Mouse (Mus musculus) CD4-positive, CD25-positive, alpha-beta regulatory T cell, adult 4 months (primary cell): Measurements from ENCODE around the gene Csmd2. TPM values are rescaled to one million over a fixed set of nuclear protein-coding genes. Genes with fewer than 3 reads are reported as not detected.

ENCODE experiments used
- ATAC-seq: one replicate; pipeline ENCODE4 v1.8.0; 2017
- polyA plus RNA-seq, 2 experiments: library from polyadenylated mRNA; unstranded; fragments of 100-300 nt; shearing (Covaris generic); gene quantifications; one replicate each; pipeline ENCODE4 v1.2.1; 2017

Csmd2 gene
- polyA plus RNA-seq, 2 experiments from 2014 or later = not detected

DNA sequence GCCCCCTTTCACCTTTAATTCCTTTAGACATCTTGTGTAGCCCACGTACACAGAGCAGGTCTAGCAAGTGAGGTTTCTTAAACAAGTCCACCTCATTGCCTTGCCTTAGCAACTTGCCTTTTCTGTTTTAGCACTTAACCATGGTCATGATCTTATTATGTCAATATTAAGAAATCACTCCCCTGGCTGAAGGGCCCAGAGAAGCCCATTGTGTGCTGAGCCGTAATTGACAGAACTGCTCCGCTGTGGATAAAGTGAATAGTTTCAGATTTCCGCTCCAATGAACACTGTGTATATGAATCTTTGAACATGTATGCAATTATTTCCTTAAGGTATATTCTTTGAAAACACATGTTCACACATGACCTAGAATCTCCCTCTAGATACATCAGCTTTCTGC is 434.8 kb downstream of the Csmd2 start:
- ATAC-seq = no peak

DNA sequence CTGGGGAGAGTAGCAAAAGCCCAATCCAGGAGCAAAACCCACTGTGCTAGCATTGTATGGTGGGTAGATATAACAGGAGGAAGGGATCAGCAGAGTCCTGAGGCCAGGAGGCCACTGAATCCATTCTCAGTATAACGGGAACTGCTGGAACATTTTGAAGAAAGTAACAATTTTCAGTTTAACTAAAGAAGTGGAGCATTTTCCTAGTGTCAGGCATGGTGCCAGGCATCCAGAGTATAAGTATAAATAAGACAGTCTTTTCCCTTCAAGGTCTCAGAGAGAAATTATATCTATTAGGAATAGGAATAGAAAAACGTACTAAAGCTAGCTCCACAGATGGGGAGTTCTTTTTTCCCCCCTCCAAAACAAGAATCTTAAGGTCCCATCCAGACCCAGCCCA is 437.7 kb downstream of the Csmd2 start:
- no peak for ATAC-seq

DNA sequence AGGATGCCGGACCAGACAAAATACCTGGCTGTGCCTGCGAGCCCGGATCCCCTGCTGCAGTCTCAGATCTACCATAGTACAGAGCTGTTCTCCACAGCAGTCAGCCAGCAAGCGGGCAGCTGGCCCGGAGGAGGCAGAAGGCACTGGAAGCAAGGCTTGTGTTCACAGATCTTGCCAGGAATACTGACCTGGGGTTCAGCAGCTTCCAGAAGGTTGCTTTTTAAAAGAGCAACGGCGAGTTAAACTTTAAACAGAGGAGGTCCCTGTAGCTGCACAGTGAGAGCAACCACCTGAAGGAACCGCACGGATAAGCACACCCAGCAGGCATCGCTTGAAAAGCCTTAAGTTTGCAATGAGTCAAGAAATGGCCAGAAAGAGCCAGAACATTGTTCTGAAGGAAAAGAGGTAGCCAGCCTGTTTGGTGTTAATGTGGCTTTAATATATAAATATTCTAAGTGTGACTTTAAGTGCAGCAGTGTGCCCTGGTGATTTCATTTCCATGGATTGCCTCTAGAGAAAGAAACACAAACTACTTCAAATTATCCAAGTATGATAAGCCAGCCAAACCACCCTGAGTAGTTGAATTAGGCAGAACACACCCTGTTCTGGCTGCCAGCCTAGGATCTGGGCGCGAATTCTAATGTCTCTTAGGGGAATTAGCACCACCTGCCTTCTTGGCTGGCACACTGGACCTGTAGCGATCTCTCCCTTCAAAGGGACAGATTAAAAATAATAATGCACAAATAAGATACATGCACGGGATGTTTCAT is 439.8 kb downstream of the Csmd2 start:
- no peak for ATAC-seq

DNA sequence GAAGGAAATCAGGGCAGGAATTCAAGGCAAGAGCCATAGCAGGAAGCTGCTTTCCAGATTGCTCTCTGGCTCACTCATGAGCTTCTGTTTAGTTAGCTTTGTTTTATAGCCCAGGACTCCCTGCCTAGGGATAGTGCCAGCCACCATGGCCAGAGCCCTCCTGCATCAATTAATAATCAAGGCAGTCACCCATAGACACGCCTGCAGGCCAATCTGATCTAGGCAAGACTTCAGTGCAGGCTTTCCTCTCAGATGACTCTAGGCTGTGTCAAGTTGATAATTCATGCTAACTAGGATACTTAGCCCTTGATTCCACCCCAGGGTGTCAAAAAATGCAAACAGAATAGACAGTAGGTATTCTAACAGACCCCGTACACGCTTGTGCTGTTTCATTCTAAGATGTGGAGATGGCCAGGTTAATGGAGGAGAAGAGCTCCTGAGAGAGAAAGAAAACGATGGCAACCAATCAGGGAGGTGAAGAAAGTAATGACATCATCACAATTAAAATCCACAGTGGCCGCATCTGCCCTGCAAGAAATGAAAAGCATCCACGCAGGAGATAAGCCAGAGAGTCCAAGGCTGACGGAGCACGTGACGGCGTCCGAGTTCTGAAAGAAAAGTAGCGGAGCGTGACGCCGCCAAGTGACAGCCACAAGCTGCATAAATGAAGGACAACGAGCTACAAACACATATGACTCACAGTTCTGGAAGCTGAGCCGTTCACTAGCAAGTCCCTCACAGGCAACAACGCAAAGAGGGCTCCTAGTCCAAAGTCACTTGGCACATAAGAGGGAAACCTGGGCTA is 440.8 kb downstream of the Csmd2 start:
- no peak for ATAC-seq

- ATAC-seq = no peak
Observed at GRCm38 (mm10) chr4:128429591-128429990, 441.9 kb downstream of the Csmd2 start.

DNA sequence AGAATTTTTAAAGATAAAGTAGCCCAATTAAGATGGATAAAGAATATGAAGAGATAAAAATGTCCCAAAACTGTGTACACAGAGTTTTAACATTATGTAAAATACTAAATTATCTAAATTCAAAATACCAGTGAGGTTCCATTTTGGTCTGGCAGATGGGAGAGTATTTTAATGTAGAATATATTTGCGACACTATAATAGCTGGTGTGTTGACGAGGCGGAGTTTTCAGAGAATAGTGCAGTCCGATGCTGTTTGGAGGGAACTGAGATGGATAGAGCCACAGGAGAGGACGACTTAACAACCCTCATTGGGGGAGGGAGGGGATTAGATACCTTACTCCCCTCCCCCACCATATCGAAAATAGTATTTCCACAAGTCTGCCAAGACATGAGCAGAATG is 452.9 kb downstream of the Csmd2 start:
- ATAC-seq = no peak

DNA sequence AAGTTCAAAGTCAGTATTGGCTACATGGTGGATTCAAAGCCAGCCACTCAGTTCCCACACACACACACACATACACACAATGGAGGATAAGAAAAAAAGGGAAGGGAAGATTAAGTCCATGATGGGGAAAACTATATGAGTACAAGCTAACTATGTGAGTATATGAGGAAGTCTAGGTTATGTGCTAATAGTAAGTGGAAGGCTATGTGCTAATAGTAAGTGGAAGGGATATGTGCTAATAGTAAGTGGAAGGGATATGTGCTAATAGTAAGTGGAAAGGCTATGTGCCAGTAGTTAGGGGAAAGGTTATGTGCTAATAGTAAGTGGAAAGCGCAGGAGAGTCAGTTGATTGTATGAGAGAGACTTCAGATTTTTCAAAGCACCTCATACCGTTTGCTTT is 453.6 kb downstream of the Csmd2 start:
- ATAC-seq = no peak

DNA sequence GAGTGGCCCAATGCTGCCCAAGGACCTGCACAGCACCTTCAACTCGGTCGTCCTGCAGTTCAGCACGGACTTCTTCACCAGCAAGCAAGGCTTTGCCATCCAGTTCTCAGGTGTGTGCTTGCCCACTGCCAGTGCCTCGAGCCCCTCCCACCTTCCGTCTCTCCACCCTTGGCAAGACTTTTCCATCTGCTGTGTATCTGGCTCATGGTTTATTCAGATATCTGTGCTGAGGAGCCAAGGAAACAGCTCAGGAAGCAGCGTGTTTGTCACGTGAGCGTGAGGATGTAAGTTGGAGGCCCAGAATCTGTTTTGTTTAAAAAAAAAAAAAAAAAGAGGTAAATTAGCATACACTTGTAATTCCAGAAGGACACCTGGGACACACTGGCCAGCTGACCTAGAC is 455.1 kb downstream of the Csmd2 start:
- ATAC-seq = no peak

- ATAC-seq = no peak
Observed at GRCm38 (mm10) chr4:128445514-128446260, 458.0 kb downstream of the Csmd2 start.

GRCm38 (mm10) chr4:128448831-128449431 is 461.3 kb downstream of the Csmd2 start:
- ATAC-seq = no peak

DNA sequence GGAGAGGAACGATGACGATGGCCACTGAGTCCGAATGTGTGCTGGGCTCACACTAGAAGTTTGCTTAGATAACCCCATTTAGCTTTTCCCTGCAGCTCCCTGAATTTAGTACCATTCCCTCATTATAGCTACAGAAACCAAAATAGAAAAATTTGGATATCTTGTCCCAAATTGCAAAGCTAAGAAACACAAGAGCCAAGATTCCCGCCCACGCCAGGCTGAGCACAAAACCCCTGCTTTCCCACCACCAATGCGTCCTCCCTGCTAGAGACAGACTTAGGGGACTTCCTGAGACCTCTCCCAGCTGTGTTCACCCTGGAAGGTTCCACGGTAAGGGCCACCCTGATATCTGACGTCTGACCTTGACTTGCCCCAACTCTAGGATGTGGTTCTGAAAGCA is 462.5 kb downstream of the Csmd2 start:
- ATAC-seq = no peak

GRCm38 (mm10) chr4:128450974-128451373 is 463.3 kb downstream of the Csmd2 start:
- ATAC-seq = no peak

GRCm38 (mm10) chr4:128451383-128451794 is 463.7 kb downstream of the Csmd2 start:
- ATAC-seq = no peak

DNA sequence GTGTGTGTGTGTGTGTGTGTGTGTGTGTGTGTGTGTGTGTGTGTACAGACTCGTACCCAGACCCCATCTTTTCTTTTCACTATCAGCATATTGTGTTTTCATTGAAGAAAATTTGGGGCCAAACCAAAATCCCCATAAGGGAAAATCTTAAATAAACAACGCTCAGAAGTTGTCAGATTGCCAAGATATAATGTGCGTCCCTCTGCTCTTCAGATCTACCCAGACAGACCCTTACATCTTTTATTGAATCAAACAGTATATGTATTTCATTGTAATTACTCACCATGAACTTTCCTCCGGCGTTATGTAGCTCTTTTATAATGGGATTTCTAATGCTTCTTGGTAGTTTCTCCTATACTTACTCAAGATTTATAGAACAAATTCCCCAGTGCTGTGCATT is 479.1 kb downstream of the Csmd2 start:
- ATAC-seq = no peak

DNA sequence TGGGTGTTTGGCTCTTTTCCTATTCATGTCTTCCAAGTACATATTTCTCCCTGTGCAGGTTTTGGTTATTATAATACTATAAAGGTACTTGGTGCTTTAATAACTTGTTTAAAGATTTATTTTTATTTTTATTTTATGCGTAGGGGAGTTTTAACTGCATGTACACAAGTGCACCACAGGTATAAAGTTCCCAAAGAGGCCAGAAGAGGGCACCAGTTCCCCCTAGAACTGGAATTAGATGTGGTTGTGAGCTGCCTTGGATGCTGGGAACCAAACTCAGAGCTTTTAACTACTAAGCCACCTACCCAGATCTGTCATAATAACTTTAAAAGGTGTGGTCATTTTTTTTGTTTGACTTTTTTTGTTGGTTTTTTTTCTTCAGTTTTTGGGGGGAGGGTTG is 480.4 kb downstream of the Csmd2 start:
- no peak for ATAC-seq

DNA sequence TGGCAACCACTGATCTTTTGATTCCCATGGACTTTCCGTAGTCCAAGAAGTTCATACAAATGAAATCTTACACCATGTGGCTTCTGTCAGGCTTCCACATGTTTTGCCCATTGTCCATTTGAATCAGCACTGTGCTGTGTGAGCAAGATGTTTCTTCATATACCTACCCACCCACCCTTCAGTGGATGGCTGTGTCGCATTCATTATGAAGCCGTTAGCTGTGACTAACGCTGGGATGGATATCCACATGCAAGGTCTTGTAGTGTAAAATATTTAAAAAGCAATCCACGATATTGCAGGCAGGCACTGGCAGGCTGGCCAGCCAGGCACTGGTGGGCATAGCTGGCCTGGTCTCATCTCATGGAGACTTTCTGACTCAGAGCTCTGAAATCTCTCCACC is 488.6 kb downstream of the Csmd2 start:
- ATAC-seq = no peak

DNA sequence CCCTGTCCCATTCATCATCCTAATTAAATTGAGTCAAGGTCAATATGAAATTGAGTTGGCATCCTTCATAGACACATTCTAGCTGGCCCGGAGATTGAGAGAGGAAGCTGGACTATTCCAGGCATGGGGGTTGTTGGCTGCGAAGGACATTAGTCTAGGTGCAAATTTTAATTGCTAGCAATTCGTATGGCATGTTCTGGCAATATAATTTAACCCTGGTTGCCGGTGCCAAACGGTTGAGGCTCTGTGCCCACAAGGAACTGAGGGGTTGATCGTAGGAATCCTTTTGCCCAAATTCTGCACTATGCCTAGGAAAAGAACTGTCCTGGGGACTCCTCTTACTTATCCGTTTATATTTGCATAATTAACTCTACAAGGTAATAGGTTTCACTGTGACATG is 496.2 kb downstream of the Csmd2 start:
- no peak for ATAC-seq

GRCm38 (mm10) chr4:128484679-128485078 is 497.0 kb downstream of the Csmd2 start:
- no peak for ATAC-seq

DNA sequence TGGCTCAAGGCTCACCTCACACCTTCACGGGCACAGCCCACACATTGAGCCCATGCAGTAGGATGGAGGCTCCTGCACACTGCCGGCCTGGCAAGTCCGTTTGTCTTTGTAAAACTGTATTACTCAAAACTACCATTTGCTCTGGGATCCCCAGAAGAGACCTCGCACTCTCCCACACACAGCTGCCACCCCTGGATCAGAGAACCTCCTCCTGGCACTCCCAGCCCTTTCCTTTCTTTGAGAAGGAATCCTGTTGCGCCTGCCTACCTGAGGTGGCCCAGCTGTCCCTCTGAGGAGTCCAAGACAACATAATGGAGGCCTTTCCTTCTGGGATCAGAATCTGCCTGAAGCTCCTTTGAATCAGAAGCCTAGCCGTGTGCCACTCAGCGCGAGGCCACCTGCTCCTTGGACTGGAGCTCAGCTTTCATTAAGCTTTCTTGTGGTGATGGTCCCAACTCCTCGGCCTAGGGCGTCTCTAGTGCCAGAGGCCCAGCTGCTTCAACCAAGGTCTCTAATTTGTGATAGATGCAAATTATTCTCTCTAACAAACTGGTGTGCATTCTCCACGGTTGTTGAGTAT is 502.0 kb downstream of the Csmd2 start:
- no peak for ATAC-seq

- no peak for ATAC-seq
Observed at GRCm38 (mm10) chr4:128492055-128492454, 504.4 kb downstream of the Csmd2 start.

- ATAC-seq = no peak
Observed at GRCm38 (mm10) chr4:128499980-128500379, 512.3 kb downstream of the Csmd2 start.

GRCm38 (mm10) chr4:128506878-128507277 is 519.2 kb downstream of the Csmd2 start:
- ATAC-seq = no peak

GRCm38 (mm10) chr4:128509885-128510284 is 522.2 kb downstream of the Csmd2 start:
- no peak for ATAC-seq
